In the genomic region with DNA sequence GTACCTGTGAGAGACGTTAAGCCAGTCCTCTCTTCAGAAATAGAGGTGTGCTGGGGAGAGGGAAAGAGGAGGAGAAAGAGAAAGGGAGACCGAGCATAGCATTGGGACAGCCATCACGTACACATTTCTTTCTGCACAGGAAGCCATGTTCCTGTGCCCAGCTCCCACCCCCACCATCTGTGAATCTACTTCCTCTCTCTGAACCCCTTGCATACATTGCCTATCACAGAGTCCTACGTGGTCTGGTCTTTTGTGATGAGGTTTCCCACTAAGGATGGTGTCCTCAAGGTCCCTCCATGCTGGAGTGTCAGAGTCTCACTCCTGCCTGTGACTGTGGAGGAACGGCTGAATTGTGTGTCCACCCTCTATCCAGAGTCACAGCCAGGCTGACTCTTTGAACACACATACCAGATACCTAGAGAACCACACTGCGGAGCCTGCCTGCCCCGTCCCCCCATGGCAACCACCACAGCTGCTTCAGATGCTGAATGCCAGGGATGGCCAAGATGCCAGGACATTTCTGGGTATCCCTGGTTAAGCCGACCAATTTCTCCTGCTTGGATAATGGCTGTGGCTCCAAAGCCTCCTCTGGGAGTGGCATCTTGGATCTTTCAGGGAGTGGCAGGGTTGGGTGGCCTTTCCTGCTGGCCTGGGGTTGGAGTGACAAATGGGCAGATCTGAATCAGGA, we compare ENCODE assay signal across 17 mouse cellular contexts. TPM values are rescaled to one million over a fixed set of nuclear protein-coding genes. Genes with fewer than 3 reads are reported as not detected.
DNase-seq lines count a peak whose midpoint lies in the region; ATAC-seq and TF ChIP-seq lines count a peak whose summit lies in the region.
"Had no signal": no experiment of that assay in that cellular context is flagged by ENCODE, and none has a peak within 500 bp of the region (broad histone marks: within the 10 kb centered on the region; RNA-seq: fewer than 3 reads in every experiment).

No protein-coding gene starts in this region.

- H3K4me3 ChIP-seq in heart, embryonic 16.5 days (ENCODE audit: low read length) = no peak overlapping the region
- no peak overlapping the region for H3K4me3 ChIP-seq in midbrain, embryonic 13.5 days (replicated peaks)
- no peak overlapping the region for H3K4me3 ChIP-seq in midbrain, postnatal 0 days (ENCODE audit: low read depth, low read length)
- H3K4me3 ChIP-seq: embryonic facial prominence, embryonic 12.5 days; limb, embryonic 15.5 days had no signal

- H3K36me3 ChIP-seq in heart, embryonic 16.5 days (ENCODE audit: control insufficient read depth, insufficient read depth) = no peaks in the 10 kb centered on the region
- no peaks in the 10 kb centered on the region for H3K36me3 ChIP-seq in midbrain, embryonic 13.5 days
- no peaks in the 10 kb centered on the region for H3K36me3 ChIP-seq in midbrain, postnatal 0 days (ENCODE audit: insufficient read depth, low read length)
- H3K36me3 ChIP-seq: embryonic facial prominence, embryonic 12.5 days; limb, embryonic 15.5 days had no signal

- H3K27me3 ChIP-seq in heart, embryonic 16.5 days (ENCODE audit: control insufficient read depth, insufficient read depth, low read length) = no peaks in the 10 kb centered on the region
- H3K27me3 ChIP-seq in midbrain, embryonic 13.5 days = no peaks in the 10 kb centered on the region
- no peaks in the 10 kb centered on the region for H3K27me3 ChIP-seq in midbrain, postnatal 0 days (ENCODE audit: insufficient read depth, low read length)
- H3K27me3 ChIP-seq: embryonic facial prominence, embryonic 12.5 days; limb, embryonic 15.5 days had no signal

- H3K4me2 ChIP-seq in heart, embryonic 16.5 days (ENCODE audit: low read depth, low read length) = no peak overlapping the region
- H3K4me2 ChIP-seq in midbrain, embryonic 13.5 days (replicated peaks) = no peak overlapping the region
- H3K4me2 ChIP-seq in midbrain, postnatal 0 days (ENCODE audit: low read depth, low read length, poor library complexity, severe bottlenecking) = no peak overlapping the region
- H3K4me2 ChIP-seq: embryonic facial prominence, embryonic 12.5 days; hindbrain, embryonic 14.5 days; limb, embryonic 15.5 days had no signal

- H3K9me3 ChIP-seq in heart, embryonic 16.5 days (replicated peaks; ENCODE audit: control insufficient read depth, low read length) = no peaks in the 10 kb centered on the region
- H3K9me3 ChIP-seq in midbrain, embryonic 13.5 days = no peaks in the 10 kb centered on the region
- no peaks in the 10 kb centered on the region for H3K9me3 ChIP-seq in midbrain, postnatal 0 days (ENCODE audit: low read length)
- H3K9me3 ChIP-seq: embryonic facial prominence, embryonic 12.5 days; limb, embryonic 15.5 days had no signal

- peaks cover 28% of the 10 kb centered on the region for H3K4me1 ChIP-seq in heart, embryonic 16.5 days (ENCODE audit: control insufficient read depth, insufficient read depth, low read length)
- peaks cover 34% of the 10 kb centered on the region for H3K4me1 ChIP-seq in midbrain, embryonic 13.5 days (replicated peaks)
- peaks cover 18% of the 10 kb centered on the region for H3K4me1 ChIP-seq in midbrain, postnatal 0 days (ENCODE audit: insufficient read depth, low read length)

- WGBS in heart, embryonic 16.5 days = 66% methylated on average over 8 of the region's 8 CpGs
- 94% methylated on average over 8 of the region's 8 CpGs for WGBS in midbrain, embryonic 13.5 days
- WGBS in midbrain, postnatal 0 days = 82% methylated on average over 8 of the region's 8 CpGs

- no peak for DNase-seq in heart, postnatal 36 days
- DNase-seq in midbrain, postnatal 0 days (ENCODE audit: low spot score) = no peak
- DNase-seq in thymus, postnatal 10 days (ENCODE audit: low spot score in 2 of 2) = peak; percentile 36 to 54
- DNase-seq in kidney, adult 18-20 months = no peak
- DNase-seq: cerebellum, adult 18-20 months; forebrain, postnatal 0 days; gastrocnemius, postnatal 36 days; kidney, postnatal 14 days had no signal

- peak overlapping the region; percentile 51 for H3K27ac ChIP-seq in heart, embryonic 16.5 days (ENCODE audit: low read length)
- H3K27ac ChIP-seq in midbrain, embryonic 13.5 days = 0 out of 2 replicates have a peak overlapping the region, but pooled peaks have one; percentile 14
- H3K27ac ChIP-seq in midbrain, postnatal 0 days (ENCODE audit: low read depth, low read length) = no peak overlapping the region
- H3K27ac ChIP-seq: hindbrain, embryonic 14.5 days; limb, embryonic 15.5 days had no signal

- no peak for TF ChIP-seq CTCF in midbrain, postnatal 0 days (IDR thresholded peaks at IDR 0.05)

- ATAC-seq in heart, embryonic 16.5 days (replicated peaks; ENCODE audit: extremely low read depth, insufficient read depth, low FRiP score) = no peak
- ATAC-seq in midbrain, embryonic 13.5 days = no peak
- ATAC-seq in midbrain, postnatal 0 days (ENCODE audit: low FRiP score) = no peak
- 0 out of 2 replicates have a peak, but pooled peaks have one; percentile 8 for ATAC-seq in common myeloid progenitor, adult 5-6 weeks (replicated peaks; ENCODE audit: low read depth, poor library complexity, severe bottlenecking)
- ATAC-seq in erythroid progenitor cell, adult 5-6 weeks (replicated peaks; ENCODE audit: low FRiP score, poor library complexity, severe bottlenecking) = no peak
- ATAC-seq: activated CD4-positive, CD25-positive, alpha-beta regulatory T cell, adult 4 months; forebrain, postnatal 0 days had no signal

- intact Hi-C loops in heart, postnatal 36 days (cut with DNase I) = no loop called here

- no peak overlapping the region for H3K9ac ChIP-seq in heart, embryonic 16.5 days (ENCODE audit: low read length)
- 0 out of 2 replicates have a peak overlapping the region, but pooled peaks have one; percentile 6 for H3K9ac ChIP-seq in midbrain, embryonic 13.5 days (replicated peaks)
- no peak overlapping the region for H3K9ac ChIP-seq in midbrain, postnatal 0 days (replicated peaks; ENCODE audit: low read length, poor library complexity, severe bottlenecking)
- H3K9ac ChIP-seq: embryonic facial prominence, embryonic 12.5 days; forebrain, postnatal 0 days; hindbrain, embryonic 14.5 days; limb, embryonic 15.5 days had no signal

RNA-seq across cellular contexts. Expression of a gene that starts 4.1 kb away (rescaled TPM):
- polyA plus RNA-seq in heart, embryonic 16.5 days (2015; fragmentation: Nextera tagmentation; extraction: Ambion mirVana) = 125 and 146 TPM in 2 replicates
- 10 to 100 TPM; 50.9 to 51.2 TPM for total RNA-seq in heart, postnatal 36 days (2021)
- polyA plus RNA-seq in midbrain, embryonic 13.5 days (2015; fragmentation: Nextera tagmentation; extraction: Ambion mirVana) = 106 and 116 TPM in 2 replicates
- 114 and 119 TPM in 2 replicates for total RNA-seq in midbrain, postnatal 0 days (2014; rRNA removed)
- polyA plus RNA-seq in midbrain, postnatal 0 days (2015; fragmentation: Nextera tagmentation; extraction: Ambion mirVana) = 46.2 and 49.7 TPM in 2 replicates
- 210 and 221 TPM in 2 replicates for total RNA-seq in common myeloid progenitor, adult 5-6 weeks (2017)
- 134 and 185 TPM in 2 replicates for total RNA-seq in erythroid progenitor cell, adult 5-6 weeks (2015; ENCODE audit: low replicate concordance)
- 89.3 and 94.7 TPM in 2 replicates for total RNA-seq in erythroid progenitor cell, adult 5-6 weeks (2017; ENCODE audit: low replicate concordance)

RNA-seq across cellular contexts. Expression of a gene that starts 24.2 kb away (rescaled TPM):
- polyA plus RNA-seq in heart, embryonic 16.5 days (2015; fragmentation: Nextera tagmentation; extraction: Ambion mirVana) = 1.2 and 1.9 TPM in 2 replicates
- not detected for total RNA-seq in heart, postnatal 36 days (2021)
- polyA plus RNA-seq in midbrain, embryonic 13.5 days (2015; fragmentation: Nextera tagmentation; extraction: Ambion mirVana) = 14.9 and 16.9 TPM in 2 replicates
- 5.9 and 7.5 TPM in 2 replicates for total RNA-seq in midbrain, postnatal 0 days (2014; rRNA removed)
- 11.7 and 14.6 TPM in 2 replicates for polyA plus RNA-seq in midbrain, postnatal 0 days (2015; fragmentation: Nextera tagmentation; extraction: Ambion mirVana)
- 131 and 159 TPM in 2 replicates for total RNA-seq in common myeloid progenitor, adult 5-6 weeks (2017)
- total RNA-seq in erythroid progenitor cell, adult 5-6 weeks (2015; ENCODE audit: low replicate concordance) = 247 and 296 TPM in 2 replicates
- total RNA-seq in erythroid progenitor cell, adult 5-6 weeks (2017; ENCODE audit: low replicate concordance) = 52.3 and 54.7 TPM in 2 replicates
- total RNA-seq: gastrocnemius, postnatal 36 days had no signal
- polyA plus RNA-seq: activated CD4-positive, CD25-positive, alpha-beta regulatory T cell, adult 4 months had no signal

RNA-seq across cellular contexts. Expression of a gene that starts 24.3 kb away (rescaled TPM):
- 9.1 and 9.8 TPM in 2 replicates for polyA plus RNA-seq in heart, embryonic 16.5 days (2015; fragmentation: Nextera tagmentation; extraction: Ambion mirVana)
- not detected for total RNA-seq in heart, postnatal 36 days (2021)
- polyA plus RNA-seq in midbrain, embryonic 13.5 days (2015; fragmentation: Nextera tagmentation; extraction: Ambion mirVana) = 426 and 432 TPM in 2 replicates
- 494 and 539 TPM in 2 replicates for total RNA-seq in midbrain, postnatal 0 days (2014; rRNA removed)
- 350 and 358 TPM in 2 replicates for polyA plus RNA-seq in midbrain, postnatal 0 days (2015; fragmentation: Nextera tagmentation; extraction: Ambion mirVana)
- 40.8 and 46.6 TPM in 2 replicates for total RNA-seq in common myeloid progenitor, adult 5-6 weeks (2017)
- total RNA-seq in erythroid progenitor cell, adult 5-6 weeks (2015; ENCODE audit: low replicate concordance) = 0.84 TPM in 1 of 2 replicates, not detected in the other
- 0.83 and 1.7 TPM in 2 replicates for total RNA-seq in erythroid progenitor cell, adult 5-6 weeks (2017; ENCODE audit: low replicate concordance)
- total RNA-seq: gastrocnemius, postnatal 36 days had no signal

RNA-seq across cellular contexts. Expression of a gene that starts 29.3 kb away (rescaled TPM):
- 1.8 and 1.9 TPM in 2 replicates for polyA plus RNA-seq in heart, embryonic 16.5 days (2015; fragmentation: Nextera tagmentation; extraction: Ambion mirVana)
- under 1 TPM in 1 of 2 experiments, not detected in 1; 0.62 TPM for total RNA-seq in heart, postnatal 36 days (2021)
- 0.36 and 0.85 TPM in 2 replicates for polyA plus RNA-seq in midbrain, embryonic 13.5 days (2015; fragmentation: Nextera tagmentation; extraction: Ambion mirVana)
- total RNA-seq in midbrain, postnatal 0 days (2014; rRNA removed) = 0.24 TPM in 1 of 2 replicates, not detected in the other
- 0.18 and 0.27 TPM in 2 replicates for polyA plus RNA-seq in midbrain, postnatal 0 days (2015; fragmentation: Nextera tagmentation; extraction: Ambion mirVana)
- total RNA-seq in common myeloid progenitor, adult 5-6 weeks (2017) = not detected in 2 replicates
- total RNA-seq in erythroid progenitor cell, adult 5-6 weeks (2015; ENCODE audit: low replicate concordance) = not detected in 2 replicates
- total RNA-seq in erythroid progenitor cell, adult 5-6 weeks (2017; ENCODE audit: low replicate concordance) = not detected in 2 replicates
- total RNA-seq: gastrocnemius, postnatal 36 days had no signal
- polyA plus RNA-seq: activated CD4-positive, CD25-positive, alpha-beta regulatory T cell, adult 4 months had no signal

RNA-seq across cellular contexts. Expression of a gene that starts 36.0 kb away (rescaled TPM):
- 0.20 and 1.1 TPM in 2 replicates for polyA plus RNA-seq in heart, embryonic 16.5 days (2015; fragmentation: Nextera tagmentation; extraction: Ambion mirVana)
- total RNA-seq in heart, postnatal 36 days (2021) = not detected
- not detected in 2 replicates for polyA plus RNA-seq in midbrain, embryonic 13.5 days (2015; fragmentation: Nextera tagmentation; extraction: Ambion mirVana)
- total RNA-seq in midbrain, postnatal 0 days (2014; rRNA removed) = not detected in 2 replicates
- not detected in 2 replicates for polyA plus RNA-seq in midbrain, postnatal 0 days (2015; fragmentation: Nextera tagmentation; extraction: Ambion mirVana)
- 61.2 and 92.1 TPM in 2 replicates for total RNA-seq in common myeloid progenitor, adult 5-6 weeks (2017)
- 613 and 617 TPM in 2 replicates for total RNA-seq in erythroid progenitor cell, adult 5-6 weeks (2015; ENCODE audit: low replicate concordance)
- total RNA-seq in erythroid progenitor cell, adult 5-6 weeks (2017; ENCODE audit: low replicate concordance) = 146 and 166 TPM in 2 replicates
- total RNA-seq: forebrain, postnatal 0 days; gastrocnemius, postnatal 36 days had no signal
- polyA plus RNA-seq: activated CD4-positive, CD25-positive, alpha-beta regulatory T cell, adult 4 months; forebrain, postnatal 0 days; neural tube, embryonic 14.5 days had no signal

Comparison
In these comparisons a context has a peak if more than half of its experiments do, and no peak if none do; other contexts are left out.
1. DNase-seq: peak in thymus, postnatal 10 days (2 of 2); none in heart, postnatal 36 days (0 of 2), midbrain, postnatal 0 days (single experiment) and kidney, adult 18-20 months (single experiment).
2. RNA of a gene that starts 24.3 kb away (total RNA-seq): 494 to 539 TPM in midbrain, postnatal 0 days and 40.8 to 46.6 TPM in common myeloid progenitor, adult 5-6 weeks; 0.83 to 1.7 TPM in erythroid progenitor cell, adult 5-6 weeks and not detected in heart, postnatal 36 days; every median in the first group is over 10 times any median in the second.